Mouse (Mus musculus) left cerebral cortex, adult 8-10 months (tissue): ENCODE results near the gene Phlpp1. TPM values are rescaled to one million over a fixed set of nuclear protein-coding genes. Genes with fewer than 3 reads are reported as not detected.
A peak's percentile ranks its signal among the peaks of the same experiment; 100 is the strongest.
"Not testable (repeated sequence)": the region's sequence is repeated elsewhere in the genome, so short reads cannot be mapped to it uniquely, and the experiment has no call there.

Experiments used
- DNase-seq, 2 experiments: peaks; one replicate each; pipeline ENCODE4 v3.0.0; 2022; ENCODE audit warnings: low spot score in 2 of 2
- total RNA-seq, 4 experiments: library from RNA; stranded (reverse); gene quantifications; 2 replicates each; pipeline ENCODE4 v1.2.4; 2022

Gene Phlpp1
- total RNA-seq, 4 experiments from 2014 or later = 69.4 to 81.7 (median 75.3) TPM

DNA sequence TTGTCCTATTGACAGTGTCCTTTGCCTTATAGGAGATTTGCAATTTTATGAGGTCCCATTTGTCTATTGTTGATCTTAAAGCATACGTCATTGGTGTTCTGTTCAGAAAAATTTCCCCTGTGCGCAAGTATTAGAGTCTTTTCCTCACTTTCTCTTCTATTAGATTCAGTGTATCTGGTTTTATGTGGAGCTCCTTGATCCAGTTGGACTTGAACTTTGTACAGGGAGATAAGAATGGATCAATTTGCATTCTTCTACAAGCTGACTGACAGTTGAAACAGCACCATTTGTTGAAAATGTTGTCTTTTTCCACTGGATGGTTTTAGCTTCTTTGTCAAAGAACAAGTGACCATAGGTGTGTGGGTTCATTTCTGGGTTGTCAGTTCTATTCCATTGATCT is 140.3 kb downstream of the Phlpp1 start:
- not testable (repeated sequence) for DNase-seq

DNA sequence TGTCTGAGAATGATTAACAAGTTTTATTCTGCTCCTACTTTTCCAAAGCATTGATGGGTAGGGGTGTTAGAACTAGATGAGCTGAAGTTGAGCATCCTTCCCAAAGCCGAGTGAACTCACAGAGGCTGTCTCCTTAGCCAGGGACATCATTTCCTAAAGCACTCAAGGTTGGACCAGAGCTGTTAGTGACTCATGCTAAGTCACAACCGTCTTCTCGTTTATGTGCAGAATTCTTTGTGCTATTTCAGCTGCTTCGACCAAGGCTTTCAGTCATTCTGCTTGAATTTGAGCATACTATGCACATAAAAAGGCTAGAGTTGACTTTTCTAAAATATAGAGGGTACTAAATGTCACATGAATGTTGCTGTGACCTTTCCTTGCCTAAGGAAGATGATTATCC is 142.9 kb downstream of the Phlpp1 start:
- no peak for DNase-seq

DNA sequence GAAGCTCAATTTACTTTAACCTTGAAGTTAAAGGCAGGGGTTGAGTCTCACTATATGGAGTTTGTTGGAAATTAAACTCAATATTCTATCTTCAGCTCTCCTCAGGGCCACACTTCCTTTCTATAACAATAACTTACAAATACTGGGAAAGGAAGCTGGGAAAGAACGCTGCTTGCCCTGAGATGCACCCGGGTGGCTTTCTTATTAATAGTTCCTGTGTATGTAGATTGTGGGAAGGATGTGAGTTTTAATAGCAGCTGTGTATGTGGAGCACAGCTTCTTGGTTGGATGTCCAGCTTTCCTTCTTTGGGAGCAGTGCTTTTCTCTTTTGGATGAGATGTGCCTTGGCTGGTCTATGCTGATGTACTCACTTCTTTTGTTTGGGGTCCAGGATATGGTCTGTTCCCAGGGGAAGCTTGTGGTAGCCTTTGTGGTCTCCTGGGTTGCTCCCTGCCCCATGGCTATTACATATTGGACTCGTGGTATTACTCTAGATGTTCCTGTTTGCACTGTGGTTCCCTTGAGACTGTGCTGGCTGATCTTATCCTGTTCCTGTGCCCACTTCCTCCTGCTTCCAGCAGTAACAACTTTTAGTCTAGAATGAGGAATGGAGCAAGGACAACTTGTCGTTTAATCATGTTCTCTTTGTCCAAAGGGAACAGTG is 145.2 kb downstream of the Phlpp1 start:
- DNase-seq = no peak

- DNase-seq = no peak
Observed at GRCm38 (mm10) chr1:106318341-106318740, 146.8 kb downstream of the Phlpp1 start.

GRCm38 (mm10) chr1:106320583-106320982 is 149.0 kb downstream of the Phlpp1 start:
- no peak for DNase-seq

DNA sequence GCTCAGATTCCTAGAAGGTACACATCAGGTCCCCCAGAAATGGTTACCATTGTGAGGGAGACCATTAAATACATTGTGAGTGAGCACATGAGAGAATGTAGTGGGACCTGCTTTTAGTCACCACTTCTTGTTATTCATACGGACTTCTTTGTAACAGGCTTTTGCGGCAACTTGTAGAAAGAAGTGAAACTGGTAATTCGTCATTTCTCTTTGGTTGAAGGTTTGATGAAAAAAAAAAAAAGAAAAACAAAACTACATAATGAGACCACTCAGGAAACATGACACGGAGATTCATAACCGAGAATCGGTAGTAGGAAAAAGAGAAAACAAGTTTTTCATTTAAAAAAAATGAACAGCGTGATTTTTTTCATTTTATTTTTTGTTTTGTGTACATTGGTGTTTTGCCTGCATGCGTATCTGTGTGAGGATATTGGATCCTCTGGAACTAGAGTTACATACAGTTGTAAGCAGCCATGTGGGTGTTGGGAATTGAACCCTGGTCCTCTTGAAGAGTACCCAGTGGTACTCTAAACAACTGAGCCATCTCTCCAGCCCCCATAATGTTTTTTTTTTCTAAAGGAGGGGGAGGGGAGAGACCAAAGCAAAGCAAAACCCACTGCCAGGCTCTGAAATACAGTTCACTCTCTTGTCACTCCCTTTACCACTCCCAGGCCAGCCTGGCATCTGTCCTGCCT is 150.0 kb downstream of the Phlpp1 start:
- no peak for DNase-seq

DNA sequence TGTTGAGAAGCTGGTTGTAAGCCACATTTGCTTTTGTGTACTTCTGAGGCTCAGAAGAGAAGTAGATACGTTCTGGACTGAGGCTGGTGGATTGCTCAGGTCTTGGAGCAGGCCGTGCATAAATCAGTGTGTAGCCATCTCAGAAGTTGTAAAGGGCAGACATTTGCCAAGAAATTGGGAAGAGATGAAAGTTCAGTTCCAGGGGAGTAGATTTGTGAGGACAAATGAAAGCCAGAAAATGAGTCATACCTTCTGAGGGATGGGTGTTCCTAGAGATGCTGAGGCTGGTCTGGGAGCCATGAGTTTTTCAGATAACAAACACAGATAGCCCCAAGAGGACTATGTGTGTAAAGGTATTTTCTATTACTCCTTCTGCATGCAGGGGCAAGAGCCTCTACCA is 155.1 kb downstream of the Phlpp1 start:
- DNase-seq = no peak

DNA sequence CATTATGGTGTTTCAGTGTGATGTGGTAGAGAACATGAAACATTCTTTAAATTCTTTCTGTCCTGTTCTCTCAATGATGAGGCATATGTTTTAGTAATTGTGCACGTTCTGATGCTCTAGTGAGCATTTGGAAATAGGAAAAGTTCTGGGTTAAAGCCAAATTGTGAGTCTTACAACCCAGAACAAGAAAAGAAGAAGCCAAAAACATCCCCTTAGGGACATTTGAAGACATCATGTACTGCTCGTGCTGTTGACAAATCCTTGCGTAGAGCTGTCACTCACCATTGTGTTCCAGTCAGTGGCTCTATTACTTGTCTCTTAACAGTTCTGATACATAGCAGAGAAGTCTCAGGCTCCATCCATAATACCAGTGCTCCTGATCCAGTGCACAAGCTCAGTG is 170.5 kb downstream of the Phlpp1 start:
- no peak for DNase-seq

GRCm38 (mm10) chr1:106345265-106345664 is 173.7 kb downstream of the Phlpp1 start:
- no peak for DNase-seq

DNA sequence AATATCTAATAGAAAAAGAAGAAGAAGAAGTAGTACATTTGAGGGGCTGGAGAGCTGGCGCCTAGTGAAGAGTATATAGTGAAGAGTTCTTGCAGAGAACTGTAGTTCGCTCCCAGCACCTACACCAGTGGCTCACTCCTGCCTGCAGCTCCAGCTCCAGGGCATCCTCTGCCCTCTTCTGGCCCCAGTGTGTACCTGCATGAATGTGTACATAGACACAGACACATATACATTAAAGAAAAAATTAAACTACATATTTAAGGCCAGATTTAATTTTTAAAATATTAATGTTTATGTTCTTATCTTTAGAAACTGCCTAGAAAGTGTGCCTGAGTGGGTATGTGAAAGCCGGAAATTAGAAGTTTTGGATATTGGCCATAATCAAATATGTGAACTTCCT is 175.2 kb downstream of the Phlpp1 start:
- no peak for DNase-seq

- DNase-seq = no peak
Observed at GRCm38 (mm10) chr1:106349116-106349515, 177.6 kb downstream of the Phlpp1 start.

DNA sequence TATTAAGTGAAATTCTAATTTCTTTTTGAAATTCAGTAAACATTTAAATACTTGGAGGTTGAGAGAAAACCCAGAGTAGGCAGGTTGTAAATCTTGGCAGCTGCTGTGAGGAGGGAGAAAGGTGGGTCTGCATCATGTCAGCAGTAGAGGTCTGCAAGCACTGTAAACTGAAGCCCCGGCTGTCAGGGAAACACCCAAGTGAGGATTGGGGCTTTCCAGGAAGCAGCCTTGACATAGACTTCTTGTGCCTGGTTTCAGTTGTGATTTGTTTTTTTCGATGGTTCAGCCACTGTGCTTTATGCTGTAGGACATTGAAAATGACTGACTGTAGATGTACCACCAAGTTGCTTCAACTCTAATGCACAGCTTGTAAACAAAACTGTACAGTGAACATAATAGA is 180.0 kb downstream of the Phlpp1 start:
- no peak for DNase-seq

GRCm38 (mm10) chr1:106352801-106353511 is 181.4 kb downstream of the Phlpp1 start:
- DNase-seq = peak in 1 of 2 experiments; percentile 58

- no peak for DNase-seq
Observed at GRCm38 (mm10) chr1:106353993-106354392, 182.4 kb downstream of the Phlpp1 start.

- no peak for DNase-seq
Observed at GRCm38 (mm10) chr1:106359474-106359873, 187.9 kb downstream of the Phlpp1 start.

DNA sequence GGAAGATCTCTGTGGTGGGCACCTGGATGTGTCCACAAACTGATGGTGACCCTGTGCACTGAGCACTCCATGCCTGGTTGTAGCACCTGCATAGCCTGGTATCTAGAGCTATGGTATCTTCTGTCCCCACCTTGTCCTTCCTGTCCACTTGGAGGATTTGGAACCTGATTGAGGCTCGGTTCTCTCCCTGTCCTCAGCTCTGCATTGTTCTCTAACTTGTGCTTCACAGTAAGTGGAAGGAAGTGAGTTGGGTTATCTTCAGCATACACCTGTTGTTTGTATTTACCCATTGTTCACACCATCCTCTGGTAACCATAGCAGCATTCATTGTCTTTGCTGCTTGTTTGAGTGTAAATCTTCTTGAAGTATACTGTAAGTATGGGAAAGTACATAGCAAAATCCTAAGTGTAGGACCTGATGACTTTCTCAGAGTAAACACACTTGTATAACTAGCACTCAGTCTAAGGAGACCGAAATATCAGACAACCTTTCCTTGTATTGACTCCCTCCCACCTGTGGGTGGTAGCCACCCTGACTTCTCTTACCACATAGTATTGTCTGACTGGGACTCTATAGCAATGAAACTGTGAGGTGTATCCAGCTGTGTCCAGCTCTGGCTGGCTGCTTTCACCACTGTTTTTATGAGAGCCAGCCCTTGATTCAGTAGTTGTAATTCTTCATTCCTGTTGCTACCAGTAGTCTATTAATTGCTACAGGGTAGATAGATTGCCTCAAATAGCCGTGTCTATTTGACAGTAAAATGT is 191.5 kb downstream of the Phlpp1 start:
- no peak for DNase-seq

- DNase-seq = no peak
Observed at GRCm38 (mm10) chr1:106369330-106369729, 197.8 kb downstream of the Phlpp1 start.

DNA sequence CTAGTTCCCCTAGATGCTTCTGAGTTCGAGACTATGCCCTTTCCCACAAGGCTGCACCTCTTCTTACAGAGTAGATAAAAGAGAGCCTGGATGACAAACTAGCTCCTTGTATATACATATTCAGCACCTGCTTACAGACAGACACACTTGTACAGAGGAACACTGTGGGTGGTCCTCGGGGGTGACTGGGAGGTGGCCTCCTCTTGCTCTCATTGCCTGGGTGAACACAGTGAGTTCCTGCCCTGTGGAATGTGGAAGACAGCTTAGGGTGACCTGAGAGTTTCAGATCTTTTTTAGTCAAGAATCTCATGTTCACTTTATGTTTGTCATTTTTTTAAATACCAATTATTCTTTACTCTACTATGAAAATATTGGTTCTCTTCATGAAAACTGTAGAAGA is 200.9 kb downstream of the Phlpp1 start:
- no peak for DNase-seq

GRCm38 (mm10) chr1:106373656-106374055 is 202.1 kb downstream of the Phlpp1 start:
- DNase-seq = no peak

DNA sequence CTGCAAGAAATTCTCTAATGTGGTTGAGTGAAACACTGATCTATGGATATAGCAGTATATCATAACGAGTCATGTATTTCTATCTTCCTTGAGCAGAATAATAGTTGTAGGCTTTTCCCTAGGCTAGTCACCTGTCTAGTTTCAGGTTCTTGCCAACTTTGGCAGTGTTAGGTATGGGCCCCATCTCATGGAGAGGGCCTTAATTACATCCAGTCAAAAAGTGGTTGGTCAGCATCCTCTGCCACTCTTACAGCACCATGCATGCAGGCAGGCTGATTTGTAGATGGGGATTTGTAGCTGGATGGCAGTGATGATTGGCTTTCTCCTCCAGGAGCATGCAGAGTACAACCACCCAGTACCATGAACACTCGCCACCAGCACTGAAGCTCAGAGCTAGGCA is 202.7 kb downstream of the Phlpp1 start:
- DNase-seq = no peak

DNA sequence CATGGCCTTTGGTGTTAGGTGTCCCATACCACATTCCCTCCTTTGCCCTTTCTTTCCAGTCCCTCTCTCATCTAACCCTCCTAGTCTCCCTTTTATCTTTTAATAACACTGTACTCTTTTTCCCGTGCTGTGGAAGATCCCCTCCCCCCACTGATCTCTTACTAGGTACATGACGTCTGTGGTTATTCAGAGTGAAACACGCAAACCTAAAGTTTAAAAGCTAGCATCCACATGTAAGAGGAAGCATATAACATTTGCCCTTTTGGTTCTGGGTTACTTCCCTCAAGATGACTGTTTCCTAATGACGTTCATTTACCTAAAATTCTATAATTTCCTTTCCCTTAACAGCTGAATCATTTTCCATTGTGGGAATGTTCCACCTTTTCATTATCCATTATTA is 203.4 kb downstream of the Phlpp1 start:
- no peak for DNase-seq

DNA sequence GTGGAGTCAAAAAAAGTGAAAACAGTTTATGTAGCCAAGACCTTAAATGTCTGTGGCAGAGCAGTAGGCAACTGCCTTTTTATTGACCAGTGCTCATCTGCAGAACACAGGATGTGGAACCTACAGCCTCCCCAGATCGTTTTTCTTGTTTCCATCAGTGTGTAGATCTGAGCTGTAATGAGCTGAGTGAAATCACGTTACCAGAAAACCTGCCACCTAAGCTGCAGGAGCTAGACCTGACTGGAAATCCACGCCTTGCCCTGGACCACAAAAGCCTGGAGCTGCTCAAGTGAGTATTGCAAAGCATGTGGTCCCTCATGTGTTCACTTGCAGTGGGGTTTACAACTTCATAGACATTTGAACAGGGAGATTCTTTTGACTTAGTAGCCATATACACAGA is 204.5 kb downstream of the Phlpp1 start:
- no peak for DNase-seq
